Mouse (Mus musculus): ENCODE results near the gene St6gal1.

St6gal1 gene

GRCm38 (mm10) chr16:23361434-23361970 is 137.0 kb downstream of the St6gal1 start:
- peak; percentile 91 for DNase-seq

GRCm38 (mm10) chr16:23364328-23364990 is 139.9 kb downstream of the St6gal1 start:
- no peak for DNase-seq

- DNase-seq = no peak
These were observed 144.6 kb downstream of the St6gal1 start for GRCm38 (mm10) chr16:23369124-23369523.

GRCm38 (mm10) chr16:23370724-23371123 is 146.2 kb downstream of the St6gal1 start:
- DNase-seq = no peak

- peak; percentile 93 for DNase-seq
These were observed 147.8 kb downstream of the St6gal1 start for GRCm38 (mm10) chr16:23372340-23372739.

- no peak for DNase-seq
These were observed 149.5 kb downstream of the St6gal1 start for GRCm38 (mm10) chr16:23374068-23374467.

GRCm38 (mm10) chr16:23374938-23375337 is 150.4 kb downstream of the St6gal1 start:
- peak; percentile 97 for DNase-seq

- no peak for DNase-seq
These were observed 151.6 kb downstream of the St6gal1 start for GRCm38 (mm10) chr16:23376189-23376588.

- no peak for DNase-seq
These were observed 155.1 kb downstream of the St6gal1 start for GRCm38 (mm10) chr16:23379536-23380230.

- no peak for DNase-seq
These were observed 159.8 kb downstream of the St6gal1 start for GRCm38 (mm10) chr16:23384304-23384703.

GRCm38 (mm10) chr16:23397931-23398330 is 173.4 kb downstream of the St6gal1 start:
- peak; percentile 59 for DNase-seq

- peak; percentile 84 for DNase-seq
These were observed 176.9 kb downstream of the St6gal1 start for GRCm38 (mm10) chr16:23401463-23401862.

- peak; percentile 31 for DNase-seq
These were observed 177.4 kb downstream of the St6gal1 start for GRCm38 (mm10) chr16:23401959-23402358.

- DNase-seq = peak; percentile 92
These were observed 178.6 kb downstream of the St6gal1 start for GRCm38 (mm10) chr16:23403008-23403755.

Data from heart, adult 11 months (tissue).